Mouse (Mus musculus) ES-E14 (cell line): ENCODE measurements around the gene Kpnb1. TPM values are rescaled to one million over a fixed set of nuclear protein-coding genes. Genes with fewer than 3 reads are reported as not detected.
"Not testable (repeated sequence)": the region's sequence is repeated elsewhere in the genome, so short reads cannot be mapped to it uniquely, and the experiment has no call there.

Experiments used
- DNase-seq: peaks from one replicate; pipeline ENCODE4 v3.0.0-alpha.2; 2013; ENCODE audit warnings: low read depth, low spot score
- H3K27ac ChIP-seq: 2 replicates; pipeline ENCODE4 v1.5.1; 2012; ENCODE audit warnings: low read depth, mild to moderate bottlenecking, low read length, moderate library complexity, mixed read lengths; ENCODE audit not compliant: poor library complexity, insufficient read depth, severe bottlenecking
- H3K36me3 ChIP-seq: 2 replicates; pipeline ENCODE4 v1.6.1; 2012; ENCODE audit warnings: mild to moderate bottlenecking, low read length, moderate library complexity, mixed read lengths; ENCODE audit not compliant: control insufficient read depth, poor library complexity, insufficient read depth, severe bottlenecking
- H3K4me1 ChIP-seq, 2 experiments: fragments of 150-350 bp in 1 of 2; sonication (generic) in 1 of 2; 2 replicates each; pipeline ENCODE4 v1.6.1; 2012; ENCODE audit warnings: low read length in 2 of 2, mild to moderate bottlenecking in 1 of 2, mixed read lengths in 1 of 2; ENCODE audit not compliant: control insufficient read depth in 2 of 2, insufficient read depth in 2 of 2, poor library complexity in 1 of 2
- H3K4me3 ChIP-seq, 2 experiments: fragments of 150-350 bp in 1 of 2; sonication (generic) in 1 of 2; 2 replicates each; pipeline ENCODE4 v1.5.1; 2012; ENCODE audit warnings: low read length in 2 of 2, low read depth in 1 of 2, mild to moderate bottlenecking in 1 of 2, mixed read lengths in 1 of 2; ENCODE audit not compliant: insufficient read depth in 1 of 2, poor library complexity in 1 of 2, severe bottlenecking in 1 of 2
- H3K9ac ChIP-seq: 2 replicates; pipeline ENCODE4 v1.6.1; 2012; ENCODE audit warnings: low read depth, mild to moderate bottlenecking, low read length, mixed read lengths; ENCODE audit not compliant: poor library complexity, insufficient read depth, severe bottlenecking
- H3K9me3 ChIP-seq: fragments of 150-350 bp; sonication (generic); 2 replicates; pipeline ENCODE4 v1.6.1; 2012; ENCODE audit warnings: low read depth, mild to moderate bottlenecking, low read length; ENCODE audit not compliant: control insufficient read depth, insufficient read depth
- CHD2 ChIP-seq: IDR thresholded peaks from 2 replicates; pipeline ENCODE4 v1.6.1; 2014; ENCODE audit warnings: mild to moderate bottlenecking, low read depth, low read length, inconsistent platforms
- HCFC1 ChIP-seq: IDR thresholded peaks from 2 replicates; pipeline ENCODE4 v1.6.1; 2012; ENCODE audit warnings: low read length, inconsistent platforms, borderline replicate concordance; ENCODE audit not compliant: insufficient read depth
- MAFK ChIP-seq: IDR thresholded peaks from 2 replicates; pipeline ENCODE4 v1.6.1; 2014; ENCODE audit warnings: mild to moderate bottlenecking, low read depth, low read length, inconsistent platforms; ENCODE audit not compliant: insufficient read depth
- ZC3H11A ChIP-seq: IDR thresholded peaks from 2 replicates; pipeline ENCODE4 v1.6.1; 2012; ENCODE audit warnings: low read depth, mild to moderate bottlenecking, inconsistent platforms, low read length, borderline replicate concordance
- ZNF384 ChIP-seq: IDR thresholded peaks from 2 replicates; pipeline ENCODE4 v1.6.1; 2012; ENCODE audit warnings: low read depth, low read length, inconsistent platforms
- in situ Hi-C, 2 experiments: fragments of 600-800 bp; cut with MboI; formaldehyde crosslinking; loops; one replicate each; pipeline ENCODE4 v1.15.1; 2025; ENCODE audit warnings: low sequenced_read_pairs in 2 of 2, inconsistent platforms in 1 of 2; ENCODE audit not compliant: unreplicated experiment in 2 of 2
- total RNA-seq: library from RNA; depleted of rRNA; stranded (reverse); fragments of 300-350 nt; gene quantifications from 2 replicates; pipeline ENCODE4 v1.2.3, GENCODE M21; 2012

The Kpnb1 gene
- total RNA-seq, 1 experiment = 369 TPM

GRCm38 (mm10) chr11:97196541-97196940 is 8.9 kb upstream of the Kpnb1 start:
- Histone ChIP-seq H3K4me1 (peaks cover 2 to 7% of the 10 kb centered on the region in 2 experiments; a peak in 2 of 4 replicates), H3K9me3 (no peaks in the 10 kb centered on the region), H3K36me3 (no peaks in the 10 kb centered on the region), H3K27ac (no peak overlapping the region; the same call in 1 of the 2 replicates), H3K4me3 (peak overlapping the region in 1 of 2 experiments; percentile 8; a peak in 2 of 4 replicates), H3K9ac (peak overlapping the region; percentile 17; the same call in 1 of the 2 replicates)
- DNase-seq = no peak
- TF ChIP-seq HCFC1 = no peak
- TF ChIP-seq MAFK = no peak
- no peak for TF ChIP-seq CHD2
- no peak for TF ChIP-seq ZC3H11A
- TF ChIP-seq ZNF384 = no peak
- in situ Hi-C loops = no loop called here

DNA sequence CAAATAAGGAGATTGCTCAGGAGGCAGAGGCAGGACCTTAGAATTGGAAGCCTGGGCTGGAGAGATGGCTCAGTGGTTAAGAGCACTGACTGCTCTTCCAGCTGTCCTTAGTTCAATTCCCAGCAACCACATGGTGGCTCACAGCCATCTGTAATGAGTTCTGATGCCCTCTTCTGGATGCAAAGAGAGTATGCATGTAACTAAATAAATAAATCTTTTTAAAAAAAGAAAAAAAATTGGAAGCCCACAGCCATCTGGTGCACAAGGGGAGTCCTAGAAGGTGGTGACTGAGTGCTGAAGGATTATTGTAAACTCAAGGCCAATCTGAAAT is 4.9 kb upstream of the Kpnb1 start:
- H3K4me3 ChIP-seq = no peak overlapping the region
- H3K4me1 ChIP-seq = peaks cover 4 to 12% of the 10 kb centered on the region in 2 experiments; a peak in 2 of 4 replicates
- H3K36me3 ChIP-seq = no peaks in the 10 kb centered on the region
- no peak overlapping the region for H3K9ac ChIP-seq
- no peak for DNase-seq
- no peaks in the 10 kb centered on the region for H3K9me3 ChIP-seq
- in situ Hi-C loops = no loop called here
- TF ChIP-seq ZNF384 = 0 out of 2 replicates have a peak, but pooled peaks have one; percentile 41
- no peak for TF ChIP-seq ZC3H11A
- H3K27ac ChIP-seq = no peak overlapping the region; the same call in 1 of the 2 replicates

- Histone ChIP-seq H3K4me1 (peaks cover 4 to 12% of the 10 kb centered on the region in 2 experiments; a peak in 2 of 4 replicates), H3K9me3 (no peaks in the 10 kb centered on the region), H3K4me3 (no peak overlapping the region), H3K36me3 (no peaks in the 10 kb centered on the region), H3K9ac (0 out of 2 replicates have a peak overlapping the region, but pooled peaks have one; percentile 41), H3K27ac (no peak overlapping the region; the same call in 1 of the 2 replicates)
- TF ChIP-seq CHD2 = no peak
- no peak for TF ChIP-seq ZC3H11A
- TF ChIP-seq ZNF384 = no peak
- TF ChIP-seq MAFK = no peak
- no peak for TF ChIP-seq HCFC1
- in situ Hi-C loops = no loop called here
- DNase-seq = no peak
Measured at GRCm38 (mm10) chr11:97191915-97192620, 4.4 kb upstream of the Kpnb1 start.

GRCm38 (mm10) chr11:97190992-97191391 is 3.3 kb upstream of the Kpnb1 start:
- Histone ChIP-seq H3K4me1 (peaks cover 9 to 10% of the 10 kb centered on the region in 2 experiments; a peak in 2 of 4 replicates), H3K27ac (no peak overlapping the region), H3K36me3 (peaks cover 2% of the 10 kb centered on the region), H3K9me3 (no peaks in the 10 kb centered on the region), H3K4me3 (no peak overlapping the region), H3K9ac (peak overlapping the region; percentile 7; the same call in 1 of the 2 replicates)
- DNase-seq = no peak
- TF ChIP-seq ZNF384 (no peak), CHD2 (no peak), ZC3H11A (no peak), HCFC1 (no peak), MAFK (no peak)
- in situ Hi-C loops = no loop called here

DNA sequence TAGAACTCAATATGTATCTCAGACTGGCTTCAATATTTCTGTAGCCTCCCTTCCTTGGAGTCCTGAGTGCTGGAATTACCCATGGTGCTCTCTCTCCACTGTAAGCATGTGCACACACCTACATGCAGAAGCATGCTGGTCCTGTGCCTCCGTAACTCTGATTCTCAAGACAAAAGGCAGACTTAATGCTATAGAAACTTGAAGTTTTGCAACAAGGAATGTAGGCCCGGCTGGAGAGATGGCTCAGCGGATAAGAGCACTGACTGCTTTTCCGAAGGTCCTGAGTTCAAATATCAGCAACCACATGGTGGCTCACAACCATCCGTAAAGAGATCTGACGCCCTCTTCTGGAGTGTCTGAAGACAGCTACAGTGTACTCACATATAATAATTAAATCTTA is 2.0 kb upstream of the Kpnb1 start:
- H3K9me3 ChIP-seq, H3K4me3 ChIP-seq, H3K4me1 ChIP-seq, DNase-seq, in situ Hi-C loops, H3K36me3 ChIP-seq: not testable (repeated sequence)
- Histone ChIP-seq H3K27ac (peak overlapping the region; percentile 98; the same call in 1 of the 2 replicates), H3K9ac (peak overlapping the region; percentile 54; the same call in 1 of the 2 replicates)
